8 mouse cellular contexts compared by ENCODE assay signal in genomic region chr3:122729601-122729959, GRCm38 (mm10). TPM values are rescaled to one million over a fixed set of nuclear protein-coding genes. Genes with fewer than 3 reads are reported as not detected.
DNase-seq lines count a peak whose midpoint lies in the region; ATAC-seq lines count a peak whose summit lies in the region.

No protein-coding gene starts in this region.

- DNase-seq in thymus, adult 18-20 months = peak; percentile 30
- DNase-seq in thymus, postnatal 4 days = no peak
- DNase-seq in forebrain, embryonic 14.5 days (ENCODE audit: low spot score) = no peak
- peak; percentile 82 for DNase-seq in limb, embryonic 11.5 days (ENCODE audit: low spot score)
- no peak for DNase-seq in cerebellum, adult 11-12 months

- no peaks in the 10 kb centered on the region for H3K36me3 ChIP-seq in forebrain, embryonic 14.5 days (ENCODE audit: control insufficient read depth, insufficient read depth, low read length)
- no peaks in the 10 kb centered on the region for H3K36me3 ChIP-seq in limb, embryonic 11.5 days (ENCODE audit: control insufficient read depth, insufficient read depth, low read length)
- H3K36me3 ChIP-seq in stomach, embryonic 14.5 days (ENCODE audit: control insufficient read depth, insufficient read depth, low read length) = no peaks in the 10 kb centered on the region

- H3K4me1 ChIP-seq in forebrain, embryonic 14.5 days (ENCODE audit: control insufficient read depth, insufficient read depth, low read length) = 0 out of 2 replicates have a peak, but pooled peaks cover 7% of the 10 kb centered on the region
- H3K4me1 ChIP-seq in limb, embryonic 11.5 days (ENCODE audit: control insufficient read depth, insufficient read depth, low read length) = no peaks in the 10 kb centered on the region
- H3K4me1 ChIP-seq in stomach, embryonic 14.5 days (ENCODE audit: control insufficient read depth, insufficient read depth, low read length) = 0 out of 2 replicates have a peak, but pooled peaks cover 2% of the 10 kb centered on the region

- peak overlapping the region; percentile 90 for H3K9ac ChIP-seq in forebrain, embryonic 14.5 days (ENCODE audit: low read length)
- peak overlapping the region; percentile 77 for H3K9ac ChIP-seq in limb, embryonic 11.5 days (ENCODE audit: low read length)
- H3K9ac ChIP-seq in stomach, embryonic 14.5 days (replicated peaks; ENCODE audit: low read depth, low read length) = peak overlapping the region; percentile 89

- no peaks in the 10 kb centered on the region for H3K27me3 ChIP-seq in forebrain, embryonic 14.5 days (replicated peaks; ENCODE audit: control insufficient read depth, insufficient read depth, low read length)
- H3K27me3 ChIP-seq in limb, embryonic 11.5 days (ENCODE audit: control insufficient read depth, insufficient read depth, low read length) = no peaks in the 10 kb centered on the region
- H3K27me3 ChIP-seq in stomach, embryonic 14.5 days (ENCODE audit: control insufficient read depth, insufficient read depth, low read length) = no peaks in the 10 kb centered on the region

- WGBS in forebrain, embryonic 14.5 days = 0% methylated on average over 20 of the region's 22 CpGs
- WGBS in limb, embryonic 11.5 days = under 1% methylated on average over 22 of the region's 22 CpGs
- under 1% methylated on average over 22 of the region's 22 CpGs for WGBS in stomach, embryonic 14.5 days

- ATAC-seq in forebrain, embryonic 14.5 days = peak; percentile 68
- peak; percentile 5 to 12; a peak in 1 of 4 replicates for ATAC-seq in hematopoietic stem cell, adult 5-6 weeks (replicated peaks in 1 of 2; ENCODE audit: insufficient read depth in 1 of 2, low FRiP score in 2 of 2, low TSS enrichment in 1 of 2, low read depth in 1 of 2, poor library complexity in 2 of 2, severe bottlenecking in 2 of 2)
- ATAC-seq in limb, embryonic 11.5 days (ENCODE audit: insufficient number of reproducible peaks, low FRiP score, low TSS enrichment, low read depth) = peak; percentile 74
- peak; percentile 26; the same call in 1 of the 2 replicates for ATAC-seq in megakaryocyte progenitor cell, adult 5-6 weeks (replicated peaks; ENCODE audit: poor library complexity)
- ATAC-seq in stomach, embryonic 14.5 days (ENCODE audit: insufficient number of reproducible peaks, insufficient read depth, low FRiP score, low read depth) = peak; percentile 66

- H3K9me3 ChIP-seq in forebrain, embryonic 14.5 days (replicated peaks; ENCODE audit: control insufficient read depth, low read length) = no peaks in the 10 kb centered on the region
- no peaks in the 10 kb centered on the region for H3K9me3 ChIP-seq in limb, embryonic 11.5 days (ENCODE audit: control insufficient read depth, low read length)
- no peaks in the 10 kb centered on the region for H3K9me3 ChIP-seq in stomach, embryonic 14.5 days (ENCODE audit: control insufficient read depth, low read depth, low read length)

- H3K4me3 ChIP-seq in forebrain, embryonic 14.5 days (ENCODE audit: low read depth, low read length) = peak overlapping the region; percentile 74
- H3K4me3 ChIP-seq in limb, embryonic 11.5 days (ENCODE audit: low read depth, low read length) = peak overlapping the region; percentile 60
- peak overlapping the region; percentile 87 for H3K4me3 ChIP-seq in stomach, embryonic 14.5 days (ENCODE audit: low read depth, low read length)

- H3K27ac ChIP-seq in forebrain, embryonic 14.5 days (ENCODE audit: low read depth, low read length) = peak overlapping the region; percentile 89
- peak overlapping the region; percentile 62 for H3K27ac ChIP-seq in limb, embryonic 11.5 days (replicated peaks; ENCODE audit: low read depth, low read length)
- peak overlapping the region; percentile 100 for H3K27ac ChIP-seq in stomach, embryonic 14.5 days (ENCODE audit: low read length)

- peak overlapping the region; percentile 86 for H3K4me2 ChIP-seq in forebrain, embryonic 14.5 days (ENCODE audit: low read length)
- peak overlapping the region; percentile 74 for H3K4me2 ChIP-seq in limb, embryonic 11.5 days (ENCODE audit: low read depth, severe bottlenecking)
- H3K4me2 ChIP-seq in stomach, embryonic 14.5 days (replicated peaks; ENCODE audit: low read depth, low read length) = peak overlapping the region; percentile 45

RNA-seq across cellular contexts. Expression of gene Pde5a, which starts 0.8 kb away (rescaled TPM):
- polyA plus RNA-seq in forebrain, embryonic 14.5 days (2014; fragmentation: Nextera tagmentation; extraction: Ambion mirVana) = 4.1 and 4.6 TPM in 2 replicates
- 5.1 and 5.6 TPM in 2 replicates for total RNA-seq in hematopoietic stem cell, adult 5-6 weeks (2017)
- polyA plus RNA-seq in limb, embryonic 11.5 days (2014; fragmentation: Nextera tagmentation; extraction: Ambion mirVana) = 3.8 and 3.9 TPM in 2 replicates
- total RNA-seq in megakaryocyte progenitor cell, adult 5-6 weeks (2015) = 1.1 TPM in 2 replicates
- 1.2 and 1.3 TPM in 2 replicates for total RNA-seq in megakaryocyte progenitor cell, adult 5-6 weeks (2017)
- polyA plus RNA-seq in stomach, embryonic 14.5 days (2014; fragmentation: Nextera tagmentation; extraction: Ambion mirVana) = 56.3 and 60.0 TPM in 2 replicates

Comparison
In these comparisons a context has a peak if more than half of its experiments do, and no peak if none do; other contexts are left out.
1. DNase-seq: peak in thymus, adult 18-20 months (2 of 2) and limb, embryonic 11.5 days (single experiment); none in thymus, postnatal 4 days (single experiment), forebrain, embryonic 14.5 days (single experiment) and cerebellum, adult 11-12 months (single experiment).
2. ATAC-seq: peak in every context shown above with its lines; median percentile 74 in limb, embryonic 11.5 days; 68 in forebrain, embryonic 14.5 days; 66 in stomach, embryonic 14.5 days; 26 in megakaryocyte progenitor cell, adult 5-6 weeks; 8 in hematopoietic stem cell, adult 5-6 weeks.
3. RNA of gene Pde5a, which starts 0.8 kb away (polyA plus RNA-seq): 56.3 to 60.0 TPM in stomach, embryonic 14.5 days; 4.1 to 4.6 TPM in forebrain, embryonic 14.5 days and 3.8 to 3.9 TPM in limb, embryonic 11.5 days; every median in the first group is over 10 times any median in the second.
4. Peak in every context shown above with its lines, with median percentiles within 50 percentile points of each other: H3K27ac ChIP-seq, H3K4me2 ChIP-seq, H3K4me3 ChIP-seq and H3K9ac ChIP-seq.